Mouse (Mus musculus) cerebellum, adult 2 months (tissue): ENCODE measurements around the gene Strn4.

Experiments used
- CTCF ChIP-seq: fragments of 200-500 bp; IDR thresholded peaks from 2 replicates; pipeline ENCODE4 v1.5.1; 2011; ENCODE audit warnings: low read depth, mild to moderate bottlenecking, control low read depth, low read length, moderate library complexity, borderline replicate concordance; ENCODE audit not compliant: insufficient read depth
- POLR2A ChIP-seq: fragments of 200-500 bp; IDR thresholded peaks from 2 replicates; pipeline ENCODE4 v1.6.1; 2011; ENCODE audit warnings: low read length, control low read depth, borderline replicate concordance; ENCODE audit not compliant: insufficient read depth

DNA sequence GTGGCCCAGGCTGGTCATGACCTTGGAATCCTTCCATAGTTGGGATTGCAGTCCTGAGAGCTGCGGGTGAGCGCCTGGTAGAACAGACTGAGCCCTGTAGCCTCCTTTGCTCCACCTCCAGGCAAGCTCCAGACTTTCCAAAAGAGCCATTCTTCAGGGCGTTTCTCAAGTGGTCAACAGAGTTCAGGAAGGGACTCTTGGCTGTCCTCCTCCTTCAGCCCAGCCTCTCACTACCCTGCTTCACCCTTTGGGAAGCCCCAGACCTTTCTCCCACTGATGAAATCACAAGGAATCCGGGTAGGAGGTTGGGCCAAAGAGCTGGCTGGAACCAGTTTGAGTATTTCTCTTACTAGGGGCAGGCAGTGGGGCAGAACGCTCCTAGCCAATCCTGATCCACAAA is 35.6 kb upstream of the Strn4 start:
- TF ChIP-seq POLR2A (no peak), CTCF (no peak)
